Mouse (Mus musculus): ENCODE data around the gene Pld1. TPM values are rescaled to one million over a fixed set of nuclear protein-coding genes. Genes with fewer than 3 reads are reported as not detected.
A peak's percentile ranks its signal among the peaks of the same experiment; 100 is the strongest.

The Pld1 gene
- polyA plus RNA-seq, 1 experiment from 2014 or later: 4.1 TPM

DNA sequence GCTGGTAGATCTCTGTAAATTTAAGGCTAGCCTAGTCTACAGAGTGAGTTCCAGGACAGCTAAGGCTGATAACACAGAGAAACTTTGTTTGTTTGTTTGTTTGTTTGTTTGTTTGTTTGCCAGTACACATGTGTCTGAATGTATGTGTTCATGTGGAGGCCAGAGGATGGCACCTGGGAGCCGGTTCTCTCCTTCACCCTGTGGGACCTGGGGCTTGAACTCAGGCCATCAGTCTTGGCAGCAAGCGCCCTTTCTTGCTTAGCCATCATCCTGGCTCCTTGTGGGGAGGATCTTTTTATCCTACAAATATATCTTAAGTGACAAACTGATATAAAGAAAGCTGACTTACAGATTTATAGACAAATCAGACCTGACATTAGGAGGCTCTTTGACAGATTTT, 44.8 kb downstream of the Pld1 start:
- Histone ChIP-seq H3K9ac (no peak overlapping the region), H3K27me3 (no peaks in the 10 kb centered on the region), H3K9me3 (no peaks in the 10 kb centered on the region), H3K4me1 (peaks cover 18% of the 10 kb centered on the region), H3K4me2 (no peak overlapping the region), H3K27ac (0 out of 2 replicates have a peak overlapping the region, but pooled peaks have one; percentile 25), H3K36me3 (replicated peaks) (no peaks in the 10 kb centered on the region), H3K4me3 (replicated peaks) (no peak overlapping the region)
- WGBS: 89% methylated on average over 2 of the region's 2 CpGs
- no peak for ATAC-seq (ENCODE audit: low FRiP score)

DNA sequence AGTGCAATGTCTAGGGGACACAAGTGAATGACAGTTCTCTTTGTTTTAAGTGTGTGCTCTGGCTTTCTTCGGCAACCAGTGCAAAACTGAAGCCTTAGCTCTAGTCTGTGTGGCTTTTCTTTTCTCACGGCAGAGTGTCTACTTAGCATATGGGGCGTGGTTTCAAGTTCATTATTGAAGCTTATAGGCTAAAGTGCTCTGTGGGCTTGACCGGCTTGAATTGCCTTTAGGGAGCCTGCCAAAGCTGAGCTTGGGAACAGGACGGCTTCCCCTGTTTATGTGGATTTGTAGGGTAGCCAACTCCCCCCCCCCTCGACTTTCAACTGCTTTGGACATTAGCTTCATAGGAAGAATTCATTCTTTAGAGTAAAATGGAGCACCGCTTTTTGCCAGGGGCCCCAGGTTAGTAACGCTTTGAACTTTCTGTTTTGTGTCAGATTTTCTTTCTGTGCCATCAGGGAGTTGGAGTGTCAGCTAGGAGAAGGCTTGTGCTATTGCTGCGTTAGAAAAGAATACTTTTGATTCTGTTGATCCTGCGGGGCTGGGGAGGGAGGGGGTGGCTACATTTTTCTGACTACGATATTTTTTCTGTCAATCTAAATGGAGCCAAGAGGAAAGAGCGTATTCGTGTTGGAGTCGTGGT, 45.6 kb downstream of the Pld1 start:
- Histone ChIP-seq H3K9me3 (no peaks in the 10 kb centered on the region), H3K36me3 (replicated peaks) (no peaks in the 10 kb centered on the region), H3K27me3 (no peaks in the 10 kb centered on the region), H3K4me2 (peak overlapping the region; percentile 47), H3K4me1 (peaks cover 18% of the 10 kb centered on the region), H3K4me3 (replicated peaks) (peak overlapping the region; percentile 28), H3K9ac (0 out of 2 replicates have a peak overlapping the region, but pooled peaks have one; percentile 21), H3K27ac (peak overlapping the region; percentile 65)
- WGBS: 10% methylated on average over 14 of the region's 14 CpGs
- ATAC-seq (ENCODE audit: low FRiP score): peak; percentile 97

DNA sequence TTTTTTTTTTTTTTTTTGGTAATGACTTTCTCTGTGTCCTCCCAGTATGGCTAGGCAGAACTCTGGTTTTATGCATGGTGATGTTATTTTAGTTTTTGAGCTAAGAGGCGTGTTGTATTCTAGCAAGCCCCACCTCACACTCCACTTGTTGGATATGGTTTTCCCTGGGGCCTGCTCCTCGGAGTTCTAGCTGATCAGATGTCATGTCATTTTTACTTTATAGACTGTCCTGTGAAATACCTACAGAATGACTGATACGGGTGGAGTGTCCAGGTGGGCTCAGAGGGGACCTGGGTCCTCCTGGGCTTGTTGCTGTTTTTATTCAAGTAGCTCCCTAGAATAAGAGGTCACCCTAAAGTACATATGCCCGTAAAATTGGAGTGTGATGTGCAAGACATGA, 46.1 kb downstream of the Pld1 start:
- no peak for ATAC-seq (ENCODE audit: low FRiP score)
- H3K4me2 ChIP-seq: peak overlapping the region; percentile 47
- H3K27me3 ChIP-seq: no peaks in the 10 kb centered on the region
- H3K9ac ChIP-seq: no peak overlapping the region
- H3K4me3 ChIP-seq (replicated peaks): 0 out of 2 replicates have a peak overlapping the region, but pooled peaks have one; percentile 16
- 64% methylated on average over 4 of the region's 4 CpGs for WGBS
- no peaks in the 10 kb centered on the region for H3K36me3 ChIP-seq (replicated peaks)
- peak overlapping the region; percentile 31; the same call in 1 of the 2 replicates for H3K27ac ChIP-seq
- H3K9me3 ChIP-seq: no peaks in the 10 kb centered on the region
- peaks cover 18% of the 10 kb centered on the region for H3K4me1 ChIP-seq

DNA sequence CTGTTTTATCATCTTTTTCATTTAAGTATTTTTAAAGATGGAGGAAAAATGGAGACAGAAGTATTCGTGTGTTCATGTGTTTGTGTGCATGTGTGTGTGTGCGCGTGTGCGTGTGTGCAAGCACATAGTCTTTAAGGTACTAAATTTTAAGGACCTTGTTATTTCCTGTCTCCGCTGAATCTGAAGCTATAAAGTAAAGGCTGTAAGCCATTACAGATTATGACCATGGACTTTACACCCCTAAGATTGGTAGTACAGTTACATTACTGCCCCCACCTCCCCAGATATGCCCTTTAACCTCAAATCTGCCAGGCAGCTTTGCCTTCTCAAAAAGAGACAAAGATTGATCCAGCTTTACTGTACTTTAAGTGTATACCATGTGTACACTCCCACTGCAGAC, 46.8 kb downstream of the Pld1 start:
- Histone ChIP-seq H3K9me3 (no peaks in the 10 kb centered on the region), H3K36me3 (replicated peaks) (no peaks in the 10 kb centered on the region), H3K27ac (no peak overlapping the region), H3K4me2 (no peak overlapping the region; the same call in 1 of the 2 replicates), H3K9ac (no peak overlapping the region), H3K4me3 (replicated peaks) (no peak overlapping the region), H3K27me3 (no peaks in the 10 kb centered on the region), H3K4me1 (peaks cover 18% of the 10 kb centered on the region)
- 93% methylated on average over 5 of the region's 5 CpGs for WGBS
- no peak for ATAC-seq (ENCODE audit: low FRiP score)

DNA sequence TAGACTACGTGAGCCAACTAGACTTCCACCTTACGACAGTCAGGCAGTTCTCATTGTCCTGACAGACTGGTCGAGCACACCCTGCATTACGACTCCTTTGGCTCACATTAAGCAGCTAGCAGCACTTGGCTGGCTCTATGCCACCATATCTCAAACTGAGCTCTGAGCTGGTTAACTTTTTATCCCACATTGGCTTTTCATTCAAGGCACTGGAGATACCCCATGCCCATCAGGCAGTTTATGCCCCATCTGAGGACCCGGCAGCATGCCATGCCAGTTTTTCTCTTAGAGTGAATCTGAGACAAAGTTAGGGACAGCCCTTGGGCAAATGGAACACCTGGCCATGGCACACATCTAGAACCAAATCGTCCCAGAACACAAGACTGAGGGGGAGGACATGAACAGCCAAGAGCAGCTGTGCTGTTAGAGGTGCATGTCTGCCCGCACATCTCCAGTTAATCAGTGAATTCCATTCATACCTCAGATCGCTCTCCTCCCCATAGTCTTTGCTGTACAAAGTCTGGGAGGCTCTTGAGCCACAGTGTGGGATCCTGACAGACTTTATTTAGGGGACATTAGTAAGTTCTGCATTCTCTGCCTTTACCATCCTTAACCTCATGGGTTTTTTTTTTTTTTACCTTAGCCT, 49.5 kb downstream of the Pld1 start:
- no peaks in the 10 kb centered on the region for H3K36me3 ChIP-seq (replicated peaks)
- H3K4me3 ChIP-seq (replicated peaks): no peak overlapping the region
- H3K9me3 ChIP-seq: no peaks in the 10 kb centered on the region
- no peaks in the 10 kb centered on the region for H3K27me3 ChIP-seq
- H3K9ac ChIP-seq: no peak overlapping the region
- 73% methylated on average over 8 of the region's 8 CpGs for WGBS
- H3K4me2 ChIP-seq: no peak overlapping the region
- no peak overlapping the region for H3K27ac ChIP-seq
- peaks cover 18% of the 10 kb centered on the region for H3K4me1 ChIP-seq
- ATAC-seq (ENCODE audit: low FRiP score): no peak

DNA sequence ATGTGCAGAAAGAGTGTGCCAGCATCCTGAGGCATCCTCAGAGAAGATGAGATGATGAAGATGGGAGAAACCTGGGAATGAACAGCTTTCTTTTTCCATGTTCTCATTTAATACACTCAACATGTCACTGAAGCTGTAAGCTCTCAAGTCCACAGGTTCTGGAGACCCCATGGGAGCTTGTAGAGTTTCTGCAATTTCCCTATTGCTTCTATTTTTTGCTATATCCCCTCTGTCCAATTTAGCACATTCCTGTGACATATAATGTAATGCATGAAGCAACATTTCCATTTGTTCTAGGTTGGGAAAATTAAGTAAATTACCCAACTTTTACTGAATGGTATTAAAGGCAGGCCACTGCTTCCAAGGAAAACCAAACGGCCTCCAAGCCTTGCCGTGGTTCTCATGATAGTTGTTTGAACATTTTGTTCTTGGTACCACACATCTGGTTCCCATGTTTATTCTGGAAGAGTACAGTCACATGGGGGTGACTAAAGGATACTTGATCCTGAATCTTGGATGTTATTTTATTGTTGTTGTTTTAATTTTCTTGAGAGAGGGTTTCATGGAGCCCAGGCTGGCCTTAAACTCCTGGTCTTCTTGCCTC, 52.7 kb downstream of the Pld1 start:
- Histone ChIP-seq H3K4me3 (replicated peaks) (no peak overlapping the region), H3K4me2 (no peak overlapping the region), H3K27ac (no peak overlapping the region), H3K9ac (no peak overlapping the region), H3K27me3 (no peaks in the 10 kb centered on the region), H3K36me3 (replicated peaks) (no peaks in the 10 kb centered on the region), H3K4me1 (0 out of 2 replicates have a peak, but pooled peaks cover 4% of the 10 kb centered on the region), H3K9me3 (no peaks in the 10 kb centered on the region)
- WGBS: 86% methylated on average over 2 of the region's 2 CpGs
- no peak for ATAC-seq (ENCODE audit: low FRiP score)

DNA sequence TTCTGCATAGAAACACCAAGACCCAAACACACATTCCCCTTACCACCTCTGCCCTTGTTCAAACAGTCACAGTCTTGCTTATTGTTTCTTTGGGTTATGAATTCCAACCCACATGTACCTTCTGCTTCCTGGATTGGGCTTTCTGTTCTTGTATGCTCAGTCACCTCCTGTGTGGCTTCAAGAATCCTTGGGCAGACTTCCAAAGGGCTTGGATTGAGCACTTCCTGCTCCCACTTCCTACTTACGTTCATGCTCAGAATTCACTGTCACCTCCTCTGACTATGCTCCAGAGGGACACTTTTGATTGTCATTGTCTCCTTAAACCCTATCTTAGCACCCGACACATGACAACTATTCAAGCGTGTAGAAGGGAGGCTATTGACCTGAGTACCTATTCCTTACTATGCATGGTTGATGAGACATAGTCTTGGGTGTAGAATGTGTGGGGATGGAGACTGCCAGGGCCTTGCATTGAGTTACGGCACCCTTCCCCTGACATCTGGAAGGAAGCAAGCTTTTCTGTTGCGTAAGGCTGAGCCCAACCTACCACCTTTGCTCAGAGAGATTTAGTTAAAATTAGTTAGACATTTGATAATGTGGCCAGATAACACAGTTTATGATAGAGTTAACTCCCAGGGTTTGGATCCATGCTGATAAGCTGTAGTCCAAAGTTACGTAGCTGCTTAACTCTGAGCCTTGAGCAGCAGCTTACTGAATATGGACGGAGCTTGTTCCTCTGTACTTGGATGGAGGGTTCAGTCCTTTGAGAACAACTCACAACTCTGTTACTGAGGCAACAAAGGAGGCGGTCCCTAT, 55.9 kb downstream of the Pld1 start:
- ATAC-seq (ENCODE audit: low FRiP score): no peak
- WGBS: 91% methylated on average over 8 of the region's 8 CpGs
- no peak overlapping the region for H3K27ac ChIP-seq

DNA sequence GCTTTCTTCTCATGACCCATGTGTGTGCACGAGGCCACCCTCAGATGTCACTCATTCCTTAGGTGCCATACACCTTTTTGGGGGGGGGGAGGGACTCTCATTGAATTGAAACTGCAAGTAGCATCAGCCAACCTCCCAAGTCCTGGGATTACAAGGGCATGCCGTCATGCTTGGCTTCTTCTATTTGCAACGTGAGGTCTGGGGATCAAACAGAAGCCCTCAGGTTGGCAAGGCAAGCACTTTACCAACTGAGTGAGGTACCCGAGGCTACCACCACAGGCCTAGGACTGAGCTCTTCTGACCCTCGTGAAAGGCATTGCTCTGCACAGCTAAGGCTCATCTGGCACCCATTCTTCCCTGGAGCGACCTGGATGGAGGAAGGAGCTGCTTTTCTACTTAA, 65.8 kb downstream of the Pld1 start:
- Histone ChIP-seq H3K4me3 (replicated peaks) (no peak overlapping the region), H3K9ac (no peak overlapping the region), H3K27ac (no peak overlapping the region), H3K4me2 (no peak overlapping the region), H3K9me3 (no peaks in the 10 kb centered on the region), H3K27me3 (no peaks in the 10 kb centered on the region), H3K4me1 (no peaks in the 10 kb centered on the region), H3K36me3 (replicated peaks) (no peaks in the 10 kb centered on the region)
- WGBS: 72% methylated on average over 6 of the region's 6 CpGs
- no peak for ATAC-seq (ENCODE audit: low FRiP score)

More for the DNA sequence above, 55.9 kb downstream of the Pld1 start:
- Histone ChIP-seq H3K27me3 (no peaks in the 10 kb centered on the region), H3K4me1 (no peaks in the 10 kb centered on the region), H3K9ac (no peak overlapping the region), H3K9me3 (no peaks in the 10 kb centered on the region), H3K4me3 (replicated peaks) (no peak overlapping the region), H3K4me2 (no peak overlapping the region), H3K36me3 (replicated peaks) (no peaks in the 10 kb centered on the region)

DNA sequence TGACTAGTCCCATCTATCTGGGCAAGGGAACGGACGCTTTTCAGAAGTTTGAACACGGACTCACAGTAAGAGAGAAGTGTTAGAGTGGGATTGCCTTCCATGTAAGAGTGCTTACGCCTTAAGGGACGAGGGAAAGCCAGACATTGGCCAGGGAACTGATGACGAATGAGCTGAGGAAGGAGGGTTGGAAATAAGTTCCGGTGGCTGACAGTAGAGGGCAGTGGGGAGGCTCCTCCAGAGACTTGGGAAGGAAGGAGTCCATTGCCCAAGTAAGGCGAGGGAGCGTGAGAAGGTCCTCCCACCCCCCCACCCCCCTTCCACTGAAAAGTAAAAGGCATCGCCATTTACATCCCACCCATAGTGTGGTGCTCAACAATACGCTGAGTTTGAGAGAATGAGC, 69.2 kb downstream of the Pld1 start:
- H3K9me3 ChIP-seq: no peaks in the 10 kb centered on the region

DNA sequence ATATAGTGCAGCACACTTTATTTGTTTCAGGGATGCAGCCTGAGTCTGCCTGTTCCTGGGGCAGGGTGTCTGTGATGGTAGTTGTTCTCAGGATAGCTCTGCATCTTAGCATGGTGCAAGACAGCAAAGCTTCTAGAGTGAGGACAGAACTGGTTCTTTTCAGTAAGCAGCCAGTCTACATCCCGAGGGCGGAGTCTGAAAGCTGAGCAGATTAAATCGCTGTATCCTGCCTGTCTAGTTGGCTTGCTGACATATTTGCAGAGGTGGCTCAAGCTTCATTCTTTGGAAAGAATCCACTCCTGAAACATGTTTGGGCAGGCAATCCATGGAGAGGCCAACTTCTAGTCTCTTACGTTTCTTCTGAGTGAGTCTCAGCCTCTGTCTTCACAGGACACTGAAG, 69.9 kb downstream of the Pld1 start:
- Histone ChIP-seq H3K27me3 (no peaks in the 10 kb centered on the region), H3K4me2 (no peak overlapping the region), H3K36me3 (replicated peaks) (no peaks in the 10 kb centered on the region), H3K4me3 (replicated peaks) (no peak overlapping the region), H3K27ac (no peak overlapping the region), H3K9ac (no peak overlapping the region), H3K4me1 (peaks cover 1% of the 10 kb centered on the region; the same call in 1 of the 2 replicates), H3K9me3 (no peaks in the 10 kb centered on the region)
- WGBS: 86% methylated on average over 4 of the region's 4 CpGs
- ATAC-seq (ENCODE audit: low FRiP score): no peak

More for the DNA sequence above, 69.2 kb downstream of the Pld1 start:
- 83% methylated on average over 11 of the region's 11 CpGs for WGBS
- H3K4me3 ChIP-seq (replicated peaks): no peak overlapping the region
- H3K9ac ChIP-seq: no peak overlapping the region
- no peak for ATAC-seq (ENCODE audit: low FRiP score)
- H3K27ac ChIP-seq: no peak overlapping the region
- no peaks in the 10 kb centered on the region for H3K36me3 ChIP-seq (replicated peaks)
- no peaks in the 10 kb centered on the region for H3K4me1 ChIP-seq
- H3K27me3 ChIP-seq: no peaks in the 10 kb centered on the region
- H3K4me2 ChIP-seq: no peak overlapping the region

DNA sequence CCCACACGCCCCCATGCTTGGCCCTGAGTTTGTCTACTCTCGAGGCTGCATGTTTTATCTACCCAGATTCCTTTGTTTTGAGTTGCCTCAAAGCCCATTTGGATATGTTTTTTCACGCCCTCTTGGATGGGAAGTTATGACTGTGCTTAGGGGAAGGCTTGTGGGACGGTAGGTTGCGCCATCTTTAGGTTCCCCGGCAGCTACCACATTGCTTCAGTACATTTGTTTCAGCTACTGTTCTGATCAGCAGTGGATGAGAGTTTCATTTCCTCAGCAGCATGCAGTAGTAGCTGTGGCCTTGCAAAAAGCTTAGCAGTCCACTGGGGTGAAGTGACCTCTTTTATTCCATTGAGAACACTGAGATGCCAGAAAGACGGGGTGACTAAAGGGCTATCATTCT, 73.7 kb downstream of the Pld1 start:
- Histone ChIP-seq H3K36me3 (replicated peaks) (no peaks in the 10 kb centered on the region), H3K4me2 (no peak overlapping the region), H3K9me3 (no peaks in the 10 kb centered on the region), H3K4me3 (replicated peaks) (no peak overlapping the region), H3K4me1 (peaks cover 5% of the 10 kb centered on the region; the same call in 1 of the 2 replicates), H3K27ac (no peak overlapping the region), H3K27me3 (no peaks in the 10 kb centered on the region), H3K9ac (no peak overlapping the region)
- no peak for ATAC-seq (ENCODE audit: low FRiP score)
- 81% methylated on average over 7 of the region's 7 CpGs for WGBS

DNA sequence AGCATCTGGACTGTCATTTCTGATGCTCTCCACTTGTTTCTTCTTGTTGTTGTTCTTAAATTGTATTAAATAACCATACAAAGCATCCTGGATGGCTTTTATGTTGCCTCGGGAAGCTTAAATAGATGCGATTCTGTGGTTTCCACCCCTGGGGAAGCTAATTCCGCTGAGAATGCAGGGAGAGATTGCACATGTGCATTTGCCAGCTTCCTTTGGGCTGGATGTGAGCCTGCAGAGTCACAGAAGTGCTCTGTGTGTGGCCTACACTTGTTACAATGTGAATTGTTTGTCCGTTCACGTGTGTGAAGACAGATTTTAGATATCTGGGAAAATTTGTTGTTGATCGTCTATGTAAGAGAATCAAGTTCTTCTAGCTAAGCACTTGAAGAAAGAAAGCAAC, 74.9 kb downstream of the Pld1 start:
- no peak overlapping the region for H3K4me3 ChIP-seq (replicated peaks)
- ATAC-seq (ENCODE audit: low FRiP score): no peak
- peaks cover 5% of the 10 kb centered on the region; the same call in 1 of the 2 replicates for H3K4me1 ChIP-seq
- no peak overlapping the region for H3K4me2 ChIP-seq
- H3K9ac ChIP-seq: no peak overlapping the region
- H3K36me3 ChIP-seq (replicated peaks): no peaks in the 10 kb centered on the region
- no peak overlapping the region for H3K27ac ChIP-seq
- H3K27me3 ChIP-seq: no peaks in the 10 kb centered on the region
- no peaks in the 10 kb centered on the region for H3K9me3 ChIP-seq
- 46% methylated on average over 6 of the region's 6 CpGs for WGBS
